Mouse (Mus musculus): Measurements from ENCODE around the gene Galnt10.

GRCm38 (mm10) chr11:57650867-57651266, 5.6 kb downstream of the Galnt10 start:
- no peak for TF ChIP-seq CTCF (IDR thresholded peaks at IDR 0.05; ENCODE audit: borderline replicate concordance, insufficient read depth, low read depth, low read length)
- TF ChIP-seq POLR2A (IDR thresholded peaks at IDR 0.05; ENCODE audit: borderline replicate concordance, insufficient read depth, low read length): no peak

Measured in cerebellum, adult 2 months (tissue).